Mouse (Mus musculus): ENCODE measurements around the gene Tomm40.
"Not testable (repeated sequence)": the region's sequence is repeated elsewhere in the genome, so short reads cannot be mapped to it uniquely, and the experiment has no call there.

Tomm40 gene

DNA sequence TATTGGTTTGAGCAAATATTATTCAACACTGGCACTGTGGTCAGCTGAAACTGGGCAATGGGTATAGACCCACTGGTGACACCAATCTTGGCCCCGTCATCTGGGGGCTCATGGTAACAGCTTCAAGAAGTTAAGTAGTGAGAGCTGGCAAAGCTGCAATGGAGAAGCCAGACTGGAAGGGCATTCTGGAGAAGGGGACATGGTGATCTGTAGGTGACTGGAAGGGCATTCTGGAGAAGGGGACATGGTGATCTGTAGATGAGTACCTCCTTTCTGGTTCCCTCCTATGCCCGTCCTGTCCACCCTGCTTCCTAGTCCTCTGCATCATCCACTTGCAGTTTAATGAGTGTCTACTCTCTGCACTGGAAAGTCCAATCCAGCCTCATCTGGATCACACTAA is 26.6 kb downstream of the Tomm40 start:
- DNase-seq (ENCODE audit: extremely low read depth, low read depth, low spot score), result no peak

DNA sequence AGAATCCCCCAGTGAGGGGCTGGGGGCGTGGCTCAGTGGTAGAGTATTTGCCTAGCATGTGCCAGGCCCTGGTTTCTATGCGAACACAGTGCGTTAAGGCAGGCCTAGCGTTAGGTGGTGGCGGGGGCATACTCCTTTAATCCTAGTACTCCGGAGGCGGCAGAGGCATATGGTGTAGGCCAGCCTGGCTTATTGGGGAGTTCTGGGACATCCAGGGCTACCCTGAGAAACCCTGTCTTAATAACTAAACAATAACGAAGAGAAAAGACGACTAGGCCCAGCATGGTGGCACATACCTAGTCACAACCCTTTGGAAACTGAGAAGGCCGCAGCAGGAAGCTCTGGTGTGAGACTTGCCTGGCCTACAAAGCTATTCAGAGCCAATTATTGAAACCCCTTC is 27.1 kb downstream of the Tomm40 start:
- no peak for DNase-seq (ENCODE audit: extremely low read depth, low read depth, low spot score)

DNA sequence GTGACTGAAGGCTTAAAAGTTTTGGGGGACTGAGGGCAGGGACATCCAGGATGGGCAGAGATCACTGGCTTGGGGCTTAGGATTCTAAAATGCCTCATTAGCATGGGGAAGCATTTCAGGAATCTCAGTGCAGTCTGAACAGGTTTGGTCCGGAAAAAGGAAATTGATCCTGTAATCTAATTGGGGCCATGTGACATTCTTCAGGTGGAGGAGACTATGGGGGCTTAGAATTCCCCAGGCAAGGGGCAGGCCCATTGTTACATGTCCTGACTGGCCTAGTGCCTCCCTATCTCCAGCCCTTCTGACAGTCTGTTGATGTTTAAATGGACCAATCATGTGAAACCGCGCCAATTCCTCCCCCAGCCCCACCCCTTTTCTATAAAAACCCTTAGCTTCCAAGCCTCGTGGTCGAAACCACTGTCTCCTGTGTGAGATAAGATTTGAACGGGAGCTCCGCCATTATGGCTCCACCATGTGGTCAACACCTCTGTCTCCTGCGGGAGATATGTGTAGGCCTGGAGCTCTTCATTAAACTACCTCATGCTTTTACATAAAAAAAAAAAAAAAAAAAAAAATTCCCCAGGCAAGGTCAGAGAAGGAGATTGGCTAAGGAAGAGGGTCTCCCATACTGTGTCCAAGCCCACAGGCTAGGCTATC is 28.2 kb downstream of the Tomm40 start:
- not testable (repeated sequence) for DNase-seq (ENCODE audit: extremely low read depth, low read depth, low spot score)

DNA sequence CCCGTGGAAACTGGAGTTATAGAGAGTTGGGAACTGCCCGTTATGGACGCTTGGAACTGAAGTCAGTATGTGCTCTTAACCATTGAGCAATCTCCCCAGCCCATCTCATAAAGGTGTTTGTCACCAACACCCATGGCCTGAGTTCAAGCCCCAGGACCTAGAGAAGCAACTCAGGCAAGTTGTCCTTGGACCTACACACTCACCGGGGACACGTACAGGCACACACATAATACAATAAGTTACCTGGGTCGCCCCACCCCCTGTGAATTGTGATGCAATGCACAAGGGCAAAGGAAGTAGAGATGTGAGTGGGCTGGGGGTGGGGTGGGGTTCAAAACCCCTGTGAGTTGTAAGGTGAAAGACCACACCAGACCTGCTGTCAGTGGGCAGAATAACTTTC is 28.7 kb downstream of the Tomm40 start:
- DNase-seq (ENCODE audit: extremely low read depth, low read depth, low spot score), result no peak

DNA sequence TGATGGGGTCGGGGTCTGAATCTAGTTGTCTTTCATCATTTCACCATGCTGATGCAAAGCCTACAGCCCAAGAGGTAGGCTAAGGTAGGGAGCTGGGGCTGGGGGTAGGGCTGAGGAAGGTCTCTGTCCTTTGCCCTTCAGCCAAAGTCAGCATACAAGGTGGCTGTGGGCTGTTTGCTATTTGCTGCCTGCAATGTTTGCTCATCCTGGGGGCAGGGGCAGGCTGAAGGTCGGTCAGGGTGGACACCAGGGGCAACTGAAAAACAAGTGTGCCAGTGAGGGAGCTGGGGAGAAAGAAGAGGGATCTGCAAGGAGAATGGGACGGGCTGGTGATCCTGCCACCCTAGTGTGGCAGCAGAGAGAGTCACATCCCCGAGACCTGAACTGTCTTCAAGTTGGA is 29.9 kb downstream of the Tomm40 start:
- DNase-seq (ENCODE audit: extremely low read depth, low read depth, low spot score), result no peak

DNA sequence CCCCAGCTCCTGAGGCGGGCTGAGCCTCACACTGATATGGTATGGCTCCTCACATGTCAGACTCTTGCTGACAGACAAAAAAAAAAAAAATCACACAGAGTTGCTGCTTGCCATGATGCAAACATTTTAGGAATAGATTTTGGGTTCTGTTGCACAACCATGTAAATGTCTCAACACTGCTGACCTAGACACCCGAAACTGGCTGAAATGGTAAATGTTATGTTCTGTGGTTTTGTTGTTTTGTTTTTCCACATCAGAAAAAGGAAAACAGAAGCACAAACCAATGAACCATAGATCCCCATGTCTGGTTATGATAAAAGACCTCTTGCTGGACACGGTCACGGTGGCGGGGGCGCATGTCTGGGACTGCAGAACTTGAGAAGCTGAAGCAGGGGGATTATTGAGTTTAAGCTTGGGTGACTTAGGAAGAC is 31.5 kb downstream of the Tomm40 start:
- DNase-seq (ENCODE audit: extremely low read depth, low read depth, low spot score), result no peak

DNA sequence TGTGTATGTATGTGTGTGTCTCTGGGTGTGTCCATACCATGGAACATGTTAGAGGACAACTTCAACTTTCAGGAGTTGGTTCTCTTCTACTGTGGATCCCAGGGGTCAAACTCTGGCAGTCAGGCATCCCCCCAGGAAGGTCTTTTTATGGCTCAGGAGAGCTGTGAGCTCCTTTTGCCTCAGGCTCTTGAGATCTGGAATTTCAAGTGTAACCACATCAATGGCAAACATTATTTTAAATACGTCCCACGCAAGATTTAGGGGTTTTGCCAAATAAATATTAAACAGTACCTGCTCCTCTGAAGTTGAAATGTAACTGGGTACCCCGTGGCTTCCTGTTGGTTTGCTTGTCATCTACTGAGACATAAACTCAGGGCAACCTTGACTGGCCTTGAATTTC is 32.3 kb downstream of the Tomm40 start:
- no peak for DNase-seq (ENCODE audit: extremely low read depth, low read depth, low spot score)

DNA sequence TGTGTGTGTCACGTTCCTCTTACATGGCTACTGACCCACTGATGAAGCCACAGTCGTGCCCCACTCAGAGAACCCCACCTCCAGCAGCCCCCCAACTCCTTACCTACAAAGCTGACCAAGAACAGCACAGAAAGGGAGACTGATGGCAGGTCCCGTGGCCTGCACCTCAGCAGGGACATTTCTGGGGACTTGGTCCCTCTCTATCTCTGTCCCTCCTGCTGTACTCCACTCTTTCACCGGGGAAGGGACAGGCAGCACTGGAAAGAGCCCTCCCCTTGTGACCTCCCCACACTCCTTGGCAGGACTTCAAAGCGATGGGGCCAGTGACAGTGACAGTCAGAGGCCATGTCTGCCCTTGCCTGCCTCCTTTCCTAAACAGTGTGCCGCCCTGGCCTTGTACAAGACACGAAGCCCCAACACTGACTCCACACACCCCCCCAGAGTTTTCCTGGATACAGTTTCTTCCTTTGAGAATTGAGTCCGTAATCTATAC is 34.0 kb downstream of the Tomm40 start, which contains the start of the genes Gm44805 and Apoc4:
Gene Gm44805 (minus strand): TSS at position 222 of the 493 bp plus-strand sequence.
Gene Apoc4 (minus strand): TSS at position 278 of the 493 bp plus-strand sequence.
- no peak for DNase-seq (ENCODE audit: extremely low read depth, low read depth, low spot score)

DNA sequence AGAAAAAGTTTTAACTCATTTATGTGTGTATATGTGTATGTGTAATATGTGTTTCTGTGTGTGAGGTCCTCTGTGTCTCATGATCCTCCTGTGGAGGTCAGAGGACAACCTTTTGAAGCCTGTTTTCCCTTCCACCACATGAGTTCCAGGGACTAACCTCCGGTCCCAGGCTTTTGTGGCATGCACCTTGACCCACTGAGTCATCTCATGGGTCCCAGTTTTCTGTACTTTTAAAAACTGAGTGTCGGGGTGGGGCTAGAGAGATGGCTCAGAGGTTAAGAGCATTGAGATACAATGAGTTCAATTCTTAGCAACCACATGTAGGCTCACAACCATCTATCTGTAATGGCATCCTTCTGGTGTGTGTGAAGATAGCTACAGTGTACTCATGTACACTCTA is 34.5 kb downstream of the Tomm40 start:
- no peak for DNase-seq (ENCODE audit: extremely low read depth, low read depth, low spot score)

DNA sequence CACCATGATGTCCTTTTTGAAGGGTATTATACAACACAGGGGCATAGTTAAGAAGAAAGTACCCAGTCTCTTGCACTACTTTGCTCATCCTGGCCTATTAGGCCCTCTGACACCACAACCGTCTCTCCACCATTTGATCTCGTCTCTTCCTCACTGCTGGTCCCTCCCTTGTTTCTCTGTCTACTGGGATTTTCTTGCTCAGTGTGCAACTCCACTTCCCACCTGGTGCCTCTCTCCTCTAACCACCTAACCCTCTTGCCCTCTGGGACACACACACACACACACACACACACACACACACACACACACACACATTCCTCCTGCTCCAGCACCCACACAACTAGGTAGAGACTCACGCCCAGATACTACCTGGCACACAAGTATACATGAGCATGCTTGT is 36.3 kb downstream of the Tomm40 start:
- DNase-seq (ENCODE audit: extremely low read depth, low read depth, low spot score), result no peak

DNA sequence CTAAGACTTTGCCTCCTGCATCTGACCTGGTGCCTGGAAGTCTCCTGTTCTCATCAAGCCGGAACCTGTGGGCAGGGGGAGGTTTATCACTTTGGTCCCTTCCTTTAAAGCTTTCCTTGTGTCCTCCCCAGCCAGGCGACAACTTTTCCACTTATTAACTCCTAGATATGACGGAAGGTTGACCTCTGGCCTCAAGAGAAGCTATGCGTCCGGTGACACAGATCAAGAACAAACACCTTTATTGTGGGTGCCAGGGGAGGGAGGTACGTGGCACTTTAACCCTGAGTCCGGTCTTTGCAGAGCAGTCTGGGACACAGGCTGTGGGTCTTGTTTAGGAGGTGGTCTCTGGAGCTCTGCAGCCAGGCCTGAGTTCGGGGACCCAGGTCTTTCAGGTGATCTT is 37.4 kb downstream of the Tomm40 start, which contains the start of gene Apoc2:
Gene Apoc2 (minus strand): TSS at position 70 of the 400 bp plus-strand sequence.
- no peak for DNase-seq (ENCODE audit: extremely low read depth, low read depth, low spot score)

DNA sequence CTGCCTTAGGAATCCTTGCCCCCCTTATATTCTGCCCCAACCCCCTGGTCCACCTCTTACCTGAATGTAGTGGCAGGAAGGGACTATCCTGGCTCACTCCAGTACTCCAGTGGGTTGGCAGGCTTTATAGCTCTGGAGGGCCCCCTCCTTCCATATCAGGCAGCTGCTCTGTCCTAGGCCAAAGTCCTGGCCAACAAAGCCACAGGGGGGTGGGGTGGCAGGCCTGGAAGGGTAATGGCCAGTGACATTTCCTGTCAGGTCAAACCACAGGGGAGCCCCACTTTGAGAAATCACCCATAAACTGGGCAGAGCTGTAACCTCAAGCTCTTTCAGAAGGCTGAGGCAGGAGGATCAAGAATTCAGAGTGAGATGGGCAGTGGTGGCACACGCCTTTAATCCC is 38.6 kb downstream of the Tomm40 start:
- DNase-seq (ENCODE audit: extremely low read depth, low read depth, low spot score), result no peak

DNA sequence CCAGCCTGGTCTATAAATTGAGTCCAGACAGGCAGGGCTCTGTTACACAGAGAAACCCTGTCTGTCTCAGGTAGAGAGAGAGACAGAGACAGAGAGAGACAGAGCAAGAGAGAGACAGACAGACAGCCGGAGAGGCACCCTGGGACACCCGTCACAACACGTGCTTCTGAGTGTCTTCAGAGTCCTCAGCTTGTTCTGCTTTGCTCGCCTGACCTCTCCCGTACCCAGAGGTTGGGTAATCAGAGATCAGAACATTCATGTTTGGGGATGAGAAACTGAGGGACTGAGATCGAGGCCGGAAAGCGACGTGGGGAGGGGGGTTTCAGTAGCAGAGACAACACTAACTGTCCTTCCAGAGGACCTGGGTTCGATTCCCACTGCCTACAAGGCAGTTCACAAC is 39.4 kb downstream of the Tomm40 start:
- no peak for DNase-seq (ENCODE audit: extremely low read depth, low read depth, low spot score)

DNA sequence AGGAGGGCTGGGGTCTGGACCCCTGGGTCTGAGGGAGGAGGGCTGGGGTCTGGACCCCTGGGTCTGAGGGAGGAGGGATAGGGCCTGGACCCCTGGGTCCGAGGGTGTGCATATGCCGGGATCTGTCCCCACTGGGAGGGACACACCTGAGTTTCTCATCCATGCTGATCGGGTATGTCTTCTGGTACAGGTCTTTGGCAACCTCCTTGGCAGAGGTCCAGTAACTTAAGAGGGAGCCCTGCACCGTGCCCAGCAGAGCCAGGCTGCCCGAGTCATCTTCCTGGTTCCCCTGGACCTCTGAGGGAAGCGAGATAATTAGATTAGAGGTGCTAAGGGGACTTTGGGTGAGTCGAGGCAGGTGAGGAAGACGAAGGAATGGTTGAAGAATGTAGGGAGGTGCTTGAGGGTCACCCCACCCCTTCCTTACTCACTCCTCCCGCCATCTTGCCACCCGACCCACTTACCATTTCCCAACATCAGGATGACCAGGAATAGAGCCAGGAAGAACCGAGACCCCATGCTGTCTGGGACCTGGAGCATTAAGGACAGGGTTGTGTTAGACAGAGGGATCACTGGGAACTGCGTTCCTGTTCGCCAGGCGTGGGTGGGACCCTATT is 42.0 kb downstream of the Tomm40 start:
- no peak for DNase-seq (ENCODE audit: extremely low read depth, low read depth, low spot score)

DNA sequence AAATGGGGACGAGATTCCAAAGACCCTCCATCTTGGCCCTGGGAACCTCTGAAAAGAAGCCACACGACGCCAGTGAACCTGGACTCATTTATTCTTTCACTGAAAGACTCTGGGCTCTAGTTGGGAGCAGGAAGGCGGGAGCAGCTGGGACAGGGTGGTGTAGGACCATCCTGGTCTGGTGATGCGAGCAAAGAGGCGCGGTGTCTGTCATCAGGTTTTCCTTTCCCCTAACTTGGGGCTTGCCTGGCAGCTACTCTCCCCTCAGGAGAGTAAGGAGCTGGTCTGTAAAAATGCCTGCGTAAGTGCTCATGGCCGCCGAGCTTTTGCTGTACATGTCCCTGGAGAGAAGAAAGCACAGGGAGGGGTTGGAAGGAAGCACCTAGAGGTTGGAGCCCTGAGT is 43.7 kb downstream of the Tomm40 start:
- no peak for DNase-seq (ENCODE audit: extremely low read depth, low read depth, low spot score)

DNA sequence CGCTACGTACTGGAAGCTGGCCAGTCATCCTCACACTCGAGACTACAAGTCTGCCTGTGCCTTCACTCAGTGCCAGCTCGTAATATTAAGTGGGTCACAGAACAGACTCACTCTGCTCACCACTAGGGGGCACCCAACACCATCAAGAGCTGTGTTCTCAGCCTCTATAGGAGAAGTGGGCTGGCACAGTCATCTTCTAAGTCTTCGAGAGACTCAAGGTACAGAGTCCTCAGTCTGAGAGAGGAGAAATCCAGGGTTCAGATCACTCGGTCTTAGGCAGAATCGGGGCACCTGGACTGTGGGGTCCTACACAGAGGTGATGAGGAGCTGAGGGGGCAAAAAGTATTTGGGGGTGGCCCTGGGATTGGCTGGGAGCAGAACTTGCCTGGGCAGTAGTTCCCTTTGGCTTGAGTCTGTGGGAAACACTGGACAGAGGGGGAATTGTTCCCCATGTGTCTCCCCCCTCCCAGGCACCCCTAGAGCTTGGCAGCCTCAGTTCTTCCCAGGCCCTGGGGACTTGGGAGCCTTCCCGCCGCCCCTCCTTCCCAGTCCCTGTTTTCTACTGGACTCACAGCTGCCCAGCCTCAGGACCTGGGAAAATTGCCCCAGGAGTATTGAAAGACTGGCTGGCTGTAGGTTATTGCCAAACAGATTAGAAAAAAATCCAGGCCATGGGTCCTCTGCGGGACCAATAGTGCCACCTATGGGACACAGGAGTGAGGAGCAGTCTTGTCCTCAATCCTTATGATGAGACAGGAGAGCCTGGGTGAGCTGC is 46.1 kb downstream of the Tomm40 start:
- peak; percentile 93 for DNase-seq (ENCODE audit: extremely low read depth, low read depth, low spot score)

DNA sequence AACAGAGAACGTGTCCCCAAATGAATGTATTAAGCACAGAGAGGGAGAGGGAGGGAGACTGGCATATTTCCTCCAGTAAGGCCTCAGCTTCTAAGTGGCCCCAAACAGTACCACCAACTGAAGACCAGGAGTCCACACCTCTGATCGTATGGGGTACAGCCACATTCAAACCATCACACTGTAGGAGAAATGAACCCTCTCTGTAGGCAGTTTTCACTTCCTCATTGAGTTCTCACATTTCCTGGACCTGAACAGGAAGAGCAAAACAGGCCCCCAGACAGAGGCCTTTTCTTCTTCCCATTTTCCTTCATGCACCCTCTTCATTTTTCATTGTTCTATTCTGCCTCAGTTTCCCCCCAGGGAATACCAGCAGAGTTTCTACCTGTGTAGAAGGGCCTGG is 47.8 kb downstream of the Tomm40 start:
- DNase-seq (ENCODE audit: extremely low read depth, low read depth, low spot score), result no peak

DNA sequence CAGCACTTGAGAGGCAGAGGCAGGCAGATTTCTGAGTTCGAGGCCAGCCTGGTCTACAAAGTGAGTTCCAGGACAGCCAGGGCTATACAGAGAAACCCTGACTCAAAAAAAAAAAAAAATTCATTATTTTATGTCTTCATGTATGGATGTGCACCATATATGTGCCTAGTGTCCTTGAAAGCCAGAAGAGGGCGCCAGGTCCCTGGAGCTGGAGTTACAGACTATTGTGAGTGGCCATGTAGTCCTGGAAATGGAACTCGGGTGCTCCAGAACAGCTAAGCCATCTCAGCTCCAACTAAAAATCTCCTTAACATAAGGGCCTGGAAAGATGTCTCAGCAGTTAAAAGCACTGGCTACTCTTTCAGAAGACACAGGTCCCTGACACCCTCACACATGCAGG is 48.5 kb downstream of the Tomm40 start:
- no peak for DNase-seq (ENCODE audit: extremely low read depth, low read depth, low spot score)

DNA sequence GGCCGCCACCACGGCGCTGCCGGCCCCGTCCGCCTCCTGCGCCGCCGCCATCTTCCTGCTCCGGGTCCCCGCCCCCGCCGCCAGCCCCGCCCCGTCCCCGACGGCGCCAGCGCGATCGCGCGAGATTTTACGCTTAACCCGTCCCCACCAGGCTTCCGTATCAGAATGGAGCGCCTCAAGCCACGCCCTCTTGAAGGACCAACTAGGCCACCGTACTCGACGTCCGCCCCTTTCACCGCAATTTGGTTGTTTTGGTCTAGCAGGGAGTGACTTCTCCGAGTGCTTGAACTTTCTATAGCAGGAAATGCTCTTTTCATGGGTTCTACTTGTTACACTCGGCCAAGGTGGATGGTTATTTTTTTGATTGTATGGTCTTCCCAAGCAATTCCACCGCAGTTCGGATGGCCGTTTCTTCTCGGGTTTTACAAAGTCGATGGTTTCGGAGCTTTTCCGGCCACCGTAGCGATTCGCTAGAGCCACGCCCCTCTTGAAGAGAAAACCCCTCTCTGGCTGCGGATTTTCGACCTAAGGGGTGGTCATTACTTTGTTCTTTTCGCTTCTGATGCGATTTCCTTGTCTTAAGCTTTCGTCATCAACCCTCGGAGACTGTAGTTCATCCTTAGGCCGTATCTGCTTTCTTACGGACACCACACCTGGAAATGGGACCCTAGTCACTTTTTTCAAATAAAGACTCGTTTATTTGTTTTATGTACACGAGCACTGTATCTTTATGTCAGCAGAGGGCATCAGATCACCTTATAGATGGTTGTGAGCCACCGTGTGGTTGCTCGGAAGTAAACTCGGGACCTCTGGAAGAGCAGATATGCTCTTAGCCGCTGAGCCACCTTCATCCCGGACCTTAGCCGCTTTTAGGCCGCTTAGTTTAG is 50.0 kb downstream of the Tomm40 start, which contains the start of gene Clptm1:
Gene Clptm1 (minus strand): TSS at position 79 of the 887 bp plus-strand sequence.
- DNase-seq (ENCODE audit: extremely low read depth, low read depth, low spot score), result peak; percentile 75

DNA sequence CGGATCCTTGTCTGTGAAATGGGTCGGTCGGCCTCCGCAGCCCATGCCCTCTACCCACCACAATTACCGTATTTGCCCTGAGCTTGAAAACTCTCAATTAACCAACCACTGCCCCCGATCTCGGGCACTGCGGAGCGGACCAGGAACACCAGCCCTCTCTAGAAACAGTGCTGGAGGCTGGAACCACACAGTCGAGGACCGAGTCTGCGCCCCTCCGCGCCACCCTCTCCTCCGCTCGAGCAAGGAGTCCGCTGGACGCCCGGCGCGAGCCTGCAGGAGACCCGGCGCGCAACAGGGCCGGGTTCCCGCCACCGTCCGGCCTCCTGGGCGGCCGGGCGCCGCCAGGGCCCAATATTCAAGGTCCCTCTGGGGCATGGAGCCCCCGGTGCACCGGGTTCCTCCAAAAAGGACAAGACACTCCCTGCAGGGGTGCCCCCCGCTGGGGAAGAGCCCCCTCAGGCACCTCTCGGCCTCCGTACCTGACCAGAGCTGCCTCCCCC is 50.7 kb downstream of the Tomm40 start:
- DNase-seq (ENCODE audit: extremely low read depth, low read depth, low spot score), result no peak
